Mouse (Mus musculus) G1E (cell line): Measurements from ENCODE around the gene Sec14l5. TPM values are rescaled to one million over a fixed set of nuclear protein-coding genes. Genes with fewer than 3 reads are reported as not detected.
"Not testable (repeated sequence)": the region's sequence is repeated elsewhere in the genome, so short reads cannot be mapped to it uniquely, and the experiment has no call there.

ENCODE experiments used
- ATAC-seq: 2 replicates; pipeline ENCODE4 v1.8.0; 2016; ENCODE audit warnings: mild to moderate bottlenecking; ENCODE audit not compliant: insufficient number of reproducible peaks, poor library complexity, low FRiP score, severe bottlenecking; ENCODE audit errors: extremely low read depth
- DNase-seq: peaks from one replicate; pipeline ENCODE4 v3.0.0; 2012; ENCODE audit warnings: low spot score
- H3K27me3 ChIP-seq: 2 replicates; pipeline ENCODE4 v1.6.1; 2012; ENCODE audit warnings: mild to moderate bottlenecking, low read length, inconsistent platforms; ENCODE audit not compliant: insufficient read depth
- H3K36me3 ChIP-seq: replicated peaks from 2 replicates; pipeline ENCODE3; 2012; ENCODE audit warnings: mild to moderate bottlenecking, inconsistent platforms
- H3K4me1 ChIP-seq: 2 replicates; pipeline ENCODE4 v1.6.1; 2012; ENCODE audit warnings: low read depth, low read length, inconsistent platforms, mixed read lengths; ENCODE audit not compliant: insufficient read depth
- H3K4me3 ChIP-seq: 2 replicates; pipeline ENCODE4 v1.5.1; 2012; ENCODE audit warnings: low read depth, mild to moderate bottlenecking, inconsistent platforms, low read length, moderate library complexity, mixed read lengths
- H3K9me3 ChIP-seq: replicated peaks from 2 replicates; pipeline ENCODE4 v1.6.1; 2012; ENCODE audit warnings: inconsistent platforms
- CTCF ChIP-seq: IDR thresholded peaks from 2 replicates; pipeline ENCODE4 v1.5.1; 2012; ENCODE audit warnings: low read depth, low read length, inconsistent platforms, mixed read lengths
- GATA1 ChIP-seq: IDR thresholded peaks from 2 replicates; pipeline ENCODE4 v1.6.1; 2012; ENCODE audit warnings: borderline replicate concordance, low read length, inconsistent platforms, mixed read lengths
- GATA2 ChIP-seq: IDR thresholded peaks from 2 replicates; pipeline ENCODE4 v1.6.1; 2012; ENCODE audit warnings: low read depth, low read length, inconsistent platforms, borderline replicate concordance
- POLR2AphosphoS5 ChIP-seq: IDR thresholded peaks from 2 replicates; pipeline ENCODE4 v1.6.1; 2012; ENCODE audit warnings: low read depth, low read length, inconsistent platforms; ENCODE audit not compliant: insufficient replicate concordance
- TAL1 ChIP-seq: conservative IDR thresholded peaks from 2 replicates; pipeline ENCODE4 v1.6.1; 2012; ENCODE audit warnings: low read depth, low read length, inconsistent platforms, mixed read lengths
- polyA plus RNA-seq: library from polyadenylated mRNA; stranded (reverse); fragments of >175 nt; gene quantifications from 2 replicates; pipeline ENCODE4 v1.2.3, GENCODE M21; 2012
- total RNA-seq, 2 experiments: library from RNA; stranded (forward) in 1 of 2; stranded (reverse) in 1 of 2; fragments of 200-1000 nt in 1 of 2; fragments of >200 nt in 1 of 2; fragmentation: Nextera tagmentation in 1 of 2; gene quantifications; 2 replicates each; pipeline ENCODE4 v1.2.3; 2014 to 2017

Gene Sec14l5
- total and polyA plus RNA-seq, 3 experiments: 0.11 TPM; not detected in 2

DNA sequence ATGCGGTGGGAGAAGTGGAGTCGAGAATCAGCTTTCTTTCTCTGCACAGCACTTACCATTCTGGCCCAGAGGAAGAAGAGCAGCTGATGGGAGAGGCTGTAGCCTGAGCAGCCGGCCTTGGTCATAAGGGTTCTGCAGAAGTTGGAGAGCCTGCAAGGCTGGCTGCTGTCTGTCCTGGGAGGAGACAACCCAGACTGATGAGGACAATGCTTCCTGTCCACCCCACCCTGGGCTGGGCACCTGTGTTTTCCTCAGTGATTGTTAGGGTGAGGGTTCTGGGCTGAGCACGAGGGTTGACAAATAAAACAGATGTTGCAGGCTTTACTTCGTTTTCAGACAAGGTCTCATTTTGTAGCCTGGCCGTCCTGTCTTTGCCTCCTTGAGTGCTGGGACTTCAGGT, 69.8 kb downstream of the Sec14l5 start:
- ATAC-seq: no peak

DNA sequence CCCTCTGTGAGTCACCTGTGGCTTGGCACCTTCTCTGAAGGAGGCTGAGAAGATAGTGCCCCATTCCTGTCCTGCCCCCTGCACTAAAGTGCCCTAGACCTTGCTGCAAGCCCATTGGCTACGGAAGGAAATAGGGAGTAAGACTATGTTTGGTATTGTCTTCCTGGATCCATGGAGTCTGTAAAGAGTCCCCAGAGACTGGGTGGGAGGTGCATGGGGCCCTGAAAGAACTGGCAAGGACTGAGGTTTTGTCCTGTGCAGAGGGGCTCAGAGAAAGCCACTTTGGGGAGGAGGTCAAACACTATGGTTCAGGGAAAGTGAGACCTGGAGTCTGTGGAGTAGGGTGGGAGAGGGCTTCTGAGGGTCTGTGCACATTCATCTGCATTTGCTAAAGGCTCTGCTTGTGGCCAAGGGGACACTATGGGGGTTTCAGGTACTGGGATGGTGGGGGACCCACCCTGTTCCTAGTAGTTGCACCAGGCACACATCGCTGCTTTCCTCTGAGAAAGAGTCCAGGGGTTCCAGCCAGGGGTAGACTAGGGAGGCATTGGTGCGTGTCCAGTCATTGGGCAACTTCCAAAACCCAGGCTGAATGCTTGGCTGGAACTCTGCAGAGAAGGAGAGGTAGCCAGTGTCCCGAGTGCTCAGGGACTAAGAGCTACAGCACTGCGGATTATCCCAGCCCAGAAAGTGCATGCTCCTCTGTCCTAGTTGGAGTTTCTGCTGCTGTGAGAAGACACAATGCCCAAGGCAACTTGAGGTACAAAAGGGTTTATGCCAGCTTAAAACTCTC, 70.6 kb downstream of the Sec14l5 start:
- DNase-seq: no peak
- Histone ChIP-seq H3K9me3 (no peaks in the 10 kb centered on the region), H3K27me3 (peaks cover 24% of the 10 kb centered on the region), H3K4me3 (no peak overlapping the region), H3K36me3 (no peaks in the 10 kb centered on the region), H3K4me1 (no peaks in the 10 kb centered on the region)
- ATAC-seq: no peak
- TF ChIP-seq CTCF (no peak), GATA1 (no peak), POLR2AphosphoS5 (no peak), GATA2 (no peak), TAL1 (no peak)

More for the DNA sequence above, 69.8 kb downstream of the Sec14l5 start:
- H3K4me3 ChIP-seq: no peak overlapping the region
- H3K9me3 ChIP-seq: no peaks in the 10 kb centered on the region
- peaks cover 17% of the 10 kb centered on the region for H3K27me3 ChIP-seq
- no peaks in the 10 kb centered on the region for H3K4me1 ChIP-seq
- no peaks in the 10 kb centered on the region for H3K36me3 ChIP-seq
- TF ChIP-seq POLR2AphosphoS5 (no peak), TAL1 (no peak), CTCF (no peak), GATA1 (no peak), GATA2 (no peak)
- no peak for DNase-seq

DNA sequence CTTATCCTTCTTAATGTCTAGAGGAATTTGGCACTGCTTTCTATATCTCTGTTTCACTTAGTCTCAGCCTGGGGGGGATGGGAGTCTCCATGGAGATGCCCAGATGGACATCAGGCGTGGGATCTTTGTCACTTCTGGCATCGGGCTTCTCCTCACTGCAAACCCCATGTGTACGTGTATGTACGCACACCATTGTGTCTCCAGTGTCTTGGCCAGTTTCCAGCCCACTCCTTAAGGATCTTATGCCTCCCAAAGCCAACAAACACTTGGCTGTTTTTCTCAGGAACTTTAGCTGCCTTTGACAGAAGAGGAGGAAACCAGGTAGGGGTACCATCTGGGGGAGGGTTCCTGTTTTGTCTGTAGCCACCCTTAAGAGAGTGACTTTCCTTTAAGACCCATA, 74.5 kb downstream of the Sec14l5 start:
- Histone ChIP-seq H3K4me1 (no peaks in the 10 kb centered on the region), H3K9me3 (no peaks in the 10 kb centered on the region), H3K36me3 (no peaks in the 10 kb centered on the region), H3K27me3 (peaks cover 16% of the 10 kb centered on the region), H3K4me3 (no peak overlapping the region)
- ATAC-seq: no peak
- DNase-seq: no peak
- TF ChIP-seq GATA2 (no peak), CTCF (no peak), TAL1 (no peak), GATA1 (no peak), POLR2AphosphoS5 (no peak)

DNA sequence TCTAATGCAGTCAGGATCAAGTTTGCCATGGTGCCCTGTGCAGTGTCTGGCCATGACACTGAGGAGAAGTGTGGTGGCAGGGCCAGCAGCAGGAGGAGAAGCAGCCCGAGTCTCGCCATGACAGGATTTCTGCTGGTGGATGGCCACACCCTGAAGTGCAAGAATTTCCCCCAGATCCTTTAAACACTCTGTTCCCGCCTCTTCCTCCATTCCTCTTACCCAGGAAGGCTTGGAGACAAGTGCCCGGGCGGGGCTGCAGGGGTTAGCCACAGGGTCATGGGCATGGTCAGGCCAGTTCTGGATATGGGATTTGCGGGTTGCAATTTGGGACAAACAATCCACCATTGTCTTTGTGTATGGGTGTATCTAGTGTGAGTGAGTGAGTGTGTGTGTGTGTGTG, 75.2 kb downstream of the Sec14l5 start, which contains the start of gene AU021092:
AU021092 (minus strand) TSS at position 160 of the 400 bp plus-strand sequence.
- Histone ChIP-seq H3K36me3 (no peaks in the 10 kb centered on the region), H3K4me3 (no peak within 1 kb of the TSS), H3K27me3 (peaks cover 16% of the 10 kb centered on the region), H3K9me3 (no peaks in the 10 kb centered on the region), H3K4me1 (no peaks in the 10 kb centered on the region)
- TF ChIP-seq TAL1: no peak
- no peak for TF ChIP-seq POLR2AphosphoS5
- no peak for TF ChIP-seq GATA2
- TF ChIP-seq CTCF: no peak
- no peak for TF ChIP-seq GATA1
- no peak for ATAC-seq
- DNase-seq: no peak

DNA sequence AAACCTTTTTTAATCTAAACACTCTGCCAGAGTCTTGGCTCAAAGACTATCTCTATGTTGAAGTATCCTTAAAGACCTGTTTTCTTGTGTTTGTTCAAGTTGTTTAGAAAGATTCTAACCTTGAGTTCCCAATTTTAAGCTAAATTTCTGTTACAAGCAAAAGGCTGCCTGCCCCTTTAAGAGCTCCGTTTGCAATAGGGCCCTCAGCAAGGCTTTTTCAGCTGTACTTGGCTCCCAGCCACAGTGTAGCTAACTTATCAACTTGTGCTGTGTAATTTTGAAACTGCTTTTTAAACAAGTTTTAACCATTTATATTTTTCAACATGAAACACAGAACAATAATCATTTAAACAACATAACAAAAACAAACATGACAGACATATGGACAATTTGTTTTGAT, 79.6 kb downstream of the Sec14l5 start:
- not testable (repeated sequence) for DNase-seq, H3K4me1 ChIP-seq, ATAC-seq, H3K36me3 ChIP-seq, H3K27me3 ChIP-seq, H3K4me3 ChIP-seq, H3K9me3 ChIP-seq

DNA sequence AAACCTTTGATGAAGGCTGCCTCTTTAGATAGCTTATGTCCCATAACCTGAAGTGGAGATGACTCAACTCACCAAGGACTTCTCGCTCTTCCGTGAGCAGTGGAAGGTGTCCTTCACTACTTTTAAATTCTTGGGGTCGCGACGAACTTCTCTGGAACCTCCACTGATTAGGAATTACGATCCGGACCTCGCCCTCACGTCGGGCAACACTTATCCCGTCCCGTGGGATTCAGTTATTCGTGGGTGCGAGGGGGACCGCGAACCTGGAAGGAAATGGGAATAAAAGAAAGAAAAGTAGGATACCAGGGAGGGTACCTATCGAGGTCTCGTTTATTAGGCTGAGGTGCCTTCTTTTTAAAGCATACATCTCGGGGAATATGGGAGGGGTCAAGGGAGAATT, 80.6 kb downstream of the Sec14l5 start:
- not testable (repeated sequence) for H3K27me3 ChIP-seq, H3K4me1 ChIP-seq, ATAC-seq, H3K36me3 ChIP-seq, H3K4me3 ChIP-seq, H3K9me3 ChIP-seq, DNase-seq

DNA sequence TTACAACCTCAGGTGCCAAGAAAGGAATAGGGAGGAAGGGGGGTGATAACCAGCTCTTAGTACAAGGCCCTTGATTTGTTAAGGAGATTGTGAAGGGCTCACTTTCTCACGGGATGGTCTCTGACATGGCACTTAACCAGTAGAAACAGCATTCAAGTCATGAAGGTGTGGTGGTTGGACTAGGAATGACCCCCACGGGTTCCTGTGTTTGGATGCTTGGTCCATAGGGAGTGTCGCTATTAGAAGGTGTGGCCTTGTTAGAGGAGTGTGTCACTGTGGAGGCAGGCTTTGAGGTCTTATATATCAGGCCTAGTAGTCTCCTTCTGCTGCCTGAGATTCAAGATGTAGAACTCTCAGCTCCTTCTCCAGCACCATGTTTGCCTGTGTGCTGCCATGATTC, 81.2 kb downstream of the Sec14l5 start:
- DNase-seq, H3K4me3 ChIP-seq, ATAC-seq, H3K36me3 ChIP-seq, H3K4me1 ChIP-seq, H3K9me3 ChIP-seq, H3K27me3 ChIP-seq: not testable (repeated sequence)
